In the genomic region with DNA sequence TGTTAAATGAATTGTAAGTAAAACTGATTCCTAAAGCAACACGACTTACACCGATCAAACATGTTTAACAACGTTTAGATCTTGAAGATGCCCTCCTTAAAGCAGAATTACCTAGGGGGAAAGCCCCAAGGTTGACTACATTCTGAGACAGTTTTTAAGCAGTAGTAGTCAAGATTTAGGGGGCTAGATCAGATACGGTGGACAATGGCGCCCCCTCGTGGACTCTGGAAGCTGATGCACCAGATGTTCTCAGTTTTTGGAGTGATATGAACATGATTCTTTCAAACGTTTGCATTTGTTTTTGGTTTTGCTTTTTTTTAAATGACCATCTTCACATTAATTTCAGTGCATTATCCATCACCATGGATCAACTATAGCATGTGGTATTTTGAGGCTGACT, we compare ENCODE assay signal across 8 mouse cellular contexts. TPM values are rescaled to one million over a fixed set of nuclear protein-coding genes. Genes with fewer than 3 reads are reported as not detected.
DNase-seq lines count a peak whose midpoint lies in the region.

No protein-coding gene starts in this region.

- DNase-seq in CD8-positive naive resting alpha-beta T cell, adult 2 months (ENCODE audit: low read depth in 2 of 2, low spot score in 2 of 2), result peak; percentile 66 to 69
- DNase-seq in WW6 (ENCODE audit: low read depth, low spot score), result peak; percentile 24
- DNase-seq in cerebellum, postnatal 10 days, result peak; percentile 80 to 85
- peak; percentile 65 for DNase-seq in gastrocnemius, postnatal 14 days
- peak; percentile 20 for DNase-seq in layer of hippocampus, adult 9-10 months (ENCODE audit: low spot score)
- peak; percentile 51 to 75 for DNase-seq in lung, postnatal 4 days
- DNase-seq in right cerebral cortex, postnatal 36 days (ENCODE audit: low spot score in 2 of 2), result peak; percentile 18 to 23
- DNase-seq in urinary bladder, postnatal 36 days (ENCODE audit: low spot score in 2 of 2), result peak; percentile 62 to 66

- intact Hi-C loops in gastrocnemius, postnatal 14 days (cut with DNase I; ENCODE audit: low total_unique reads), result no loop called here

RNA-seq across cellular contexts. Expression of gene Enpp4, which starts 24.8 kb away (rescaled TPM):
- total RNA-seq in gastrocnemius, postnatal 14 days (2021), result 10 to 100 TPM; 17.6 to 17.9 TPM

RNA-seq across cellular contexts. Expression of gene Enpp5, which starts 51.8 kb away (rescaled TPM):
- total RNA-seq in gastrocnemius, postnatal 14 days (2021), result 1 to 10 TPM; 5.1 to 5.2 TPM

RNA-seq across cellular contexts. Expression of gene Clic5, which starts 58.0 kb away (rescaled TPM):
- total RNA-seq in gastrocnemius, postnatal 14 days (2021), result 10 to 100 TPM; 96.2 to 97.6 TPM

Comparison
In these comparisons a context has a peak if more than half of its experiments do, and no peak if none do; other contexts are left out.
1. Peak in every context shown above with its lines: DNase-seq.
2. DNase-seq: peak in every context shown above with its lines; median percentile 82 in cerebellum, postnatal 10 days; 68 in CD8-positive naive resting alpha-beta T cell, adult 2 months; 65 in gastrocnemius, postnatal 14 days; 64 in urinary bladder, postnatal 36 days; 63 in lung, postnatal 4 days; 24 in WW6; 20 in right cerebral cortex, postnatal 36 days; 20 in layer of hippocampus, adult 9-10 months.